ENCODE assay signal across 24 mouse cellular contexts in the genomic region with DNA sequence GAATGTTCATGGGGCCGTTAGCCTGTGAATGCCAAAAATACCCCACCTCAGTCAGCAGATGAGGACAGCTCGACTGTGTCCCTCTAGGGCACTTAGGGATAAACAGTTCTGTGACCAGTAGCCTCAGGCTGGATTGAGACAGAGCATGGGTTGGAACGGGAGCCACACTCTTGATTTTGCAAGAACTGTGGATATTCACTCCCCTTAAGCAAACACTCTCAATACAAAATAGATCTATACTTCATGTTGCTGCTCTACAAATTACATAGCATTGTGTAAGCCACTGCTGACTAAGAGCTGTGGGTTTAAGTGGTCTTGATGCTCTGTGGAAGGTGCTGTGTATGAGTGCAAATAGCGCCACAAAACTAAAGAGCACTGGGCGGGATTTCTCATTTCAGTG.
A peak's percentile ranks its signal among the peaks of the same experiment; 100 is the strongest.
DNase-seq lines count a peak whose midpoint lies in the region; ATAC-seq and TF ChIP-seq lines count a peak whose summit lies in the region.
"Had no signal": no experiment of that assay in that cellular context is flagged by ENCODE, and none has a peak within 500 bp of the region (broad histone marks: within the 10 kb centered on the region; RNA-seq: fewer than 3 reads in every experiment).

No protein-coding gene starts in this region.

- ATAC-seq in liver, embryonic 16.5 days (ENCODE audit: low read depth): peak; percentile 63
- ATAC-seq in liver, embryonic 12.5 days: no peak
- peak; percentile 88 for ATAC-seq in lung, postnatal 0 days
- peak; percentile 94 for ATAC-seq in liver, postnatal 0 days
- ATAC-seq: forebrain, embryonic 13.5 days; forebrain, embryonic 16.5 days; Patski had no signal

- H3K27me3 ChIP-seq in kidney, adult 2 months (replicated peaks; ENCODE audit: control insufficient read depth, insufficient read depth, low read length): no peaks in the 10 kb centered on the region
- no peaks in the 10 kb centered on the region for H3K27me3 ChIP-seq in liver, embryonic 16.5 days (ENCODE audit: control insufficient read depth, insufficient read depth, low read depth, low read length)
- 0 out of 2 replicates have a peak, but pooled peaks cover 4% of the 10 kb centered on the region for H3K27me3 ChIP-seq in liver, embryonic 12.5 days (replicated peaks)
- no peaks in the 10 kb centered on the region for H3K27me3 ChIP-seq in lung, postnatal 0 days (replicated peaks; ENCODE audit: insufficient read depth, low read length)
- no peaks in the 10 kb centered on the region for H3K27me3 ChIP-seq in liver, postnatal 0 days (ENCODE audit: insufficient read depth, low read length)
- H3K27me3 ChIP-seq: forebrain, embryonic 13.5 days; hindbrain, embryonic 12.5 days; hindbrain, embryonic 15.5 days; Patski had no signal

- no peak for TF ChIP-seq POLR2A in kidney, adult 2 months (IDR thresholded peaks at IDR 0.05; ENCODE audit: low read depth, low read length)

- TF ChIP-seq CTCF in kidney, adult 2 months (conservative IDR thresholded peaks at IDR 0.05; ENCODE audit: insufficient read depth, insufficient read length, low read depth, low read length): no peak
- TF ChIP-seq CTCF in lung, postnatal 0 days (IDR thresholded peaks at IDR 0.05): no peak
- TF ChIP-seq CTCF in liver, postnatal 0 days (IDR thresholded peaks at IDR 0.05; ENCODE audit: low read depth): no peak

- peak overlapping the region; percentile 63 for H3K27ac ChIP-seq in kidney, adult 2 months (ENCODE audit: insufficient read depth, low read depth, low read length)
- no peak overlapping the region for H3K27ac ChIP-seq in liver, embryonic 16.5 days (ENCODE audit: low read length)
- H3K27ac ChIP-seq in liver, embryonic 12.5 days: no peak overlapping the region
- H3K27ac ChIP-seq in lung, postnatal 0 days (ENCODE audit: low read length): no peak overlapping the region
- peak overlapping the region; percentile 66 for H3K27ac ChIP-seq in liver, postnatal 0 days (ENCODE audit: low read depth)
- H3K27ac ChIP-seq: forebrain, embryonic 10.5 days; forebrain, embryonic 13.5 days; hindbrain, embryonic 12.5 days had no signal

- no peak for DNase-seq in kidney, adult 2 months
- DNase-seq in kidney, adult 11 months: no peak
- peak; percentile 78 for DNase-seq in lung, postnatal 0 days (ENCODE audit: low spot score)
- DNase-seq in lung, postnatal 10 days: no peak
- peak; percentile 36 for DNase-seq in liver, postnatal 0 days
- DNase-seq in embryo, embryonic 10 days (ENCODE audit: low spot score): no peak
- DNase-seq: adrenal gland, postnatal 25 days; B cell, adult 2 months; cerebellum, adult 11-12 months; cerebellum, adult 8-10 months; cerebellum, postnatal 10 days; cerebellum, postnatal 36 days; gastrocnemius, postnatal 10 days; gastrocnemius, postnatal 36 days had no signal

- H3K4me3 ChIP-seq in kidney, adult 2 months (ENCODE audit: insufficient read depth, low read depth, low read length): no peak overlapping the region
- no peak overlapping the region for H3K4me3 ChIP-seq in liver, embryonic 16.5 days (ENCODE audit: low read depth, low read length)
- no peak overlapping the region for H3K4me3 ChIP-seq in liver, embryonic 12.5 days
- no peak overlapping the region for H3K4me3 ChIP-seq in lung, postnatal 0 days (ENCODE audit: low read depth, low read length)
- no peak overlapping the region for H3K4me3 ChIP-seq in liver, postnatal 0 days (ENCODE audit: low read depth, low read length)
- H3K4me3 ChIP-seq: forebrain, embryonic 10.5 days; forebrain, embryonic 13.5 days; hindbrain, embryonic 12.5 days; hindbrain, embryonic 15.5 days had no signal

- no peaks in the 10 kb centered on the region for H3K36me3 ChIP-seq in kidney, adult 2 months (ENCODE audit: control insufficient read depth, insufficient read depth, low read length)
- H3K36me3 ChIP-seq in liver, embryonic 16.5 days (ENCODE audit: control insufficient read depth, insufficient read depth): no peaks in the 10 kb centered on the region
- no peaks in the 10 kb centered on the region for H3K36me3 ChIP-seq in liver, embryonic 12.5 days
- H3K36me3 ChIP-seq in lung, postnatal 0 days (ENCODE audit: insufficient read depth, low read length): no peaks in the 10 kb centered on the region
- H3K36me3 ChIP-seq in liver, postnatal 0 days (replicated peaks; ENCODE audit: insufficient read depth, low read length): no peaks in the 10 kb centered on the region
- H3K36me3 ChIP-seq: forebrain, embryonic 10.5 days; G1E; hindbrain, embryonic 12.5 days; hindbrain, embryonic 15.5 days had no signal

- TF ChIP-seq EP300 in lung, postnatal 0 days (IDR thresholded peaks at IDR 0.05): peak; percentile 48; the same call in 1 of the 2 replicates
- TF ChIP-seq EP300 in liver, postnatal 0 days (IDR thresholded peaks at IDR 0.05; ENCODE audit: low read depth): 0 out of 2 replicates have a peak, but pooled peaks have one; percentile 21

- H3K4me2 ChIP-seq in liver, embryonic 16.5 days (ENCODE audit: low read depth, low read length): no peak overlapping the region
- H3K4me2 ChIP-seq in liver, embryonic 12.5 days: no peak overlapping the region
- no peak overlapping the region for H3K4me2 ChIP-seq in lung, postnatal 0 days (replicated peaks; ENCODE audit: low read depth, low read length)
- H3K4me2 ChIP-seq in liver, postnatal 0 days (ENCODE audit: low read depth, low read length): no peak overlapping the region
- H3K4me2 ChIP-seq: forebrain, embryonic 13.5 days; heart, embryonic 11.5 days; hindbrain, embryonic 12.5 days; hindbrain, embryonic 15.5 days had no signal

- WGBS in kidney, adult 2 months: 56% methylated on average over 5 of the region's 5 CpGs
- 51% methylated on average over 5 of the region's 5 CpGs for WGBS in liver, embryonic 16.5 days (ENCODE audit: insufficient replicate concordance)
- WGBS in liver, embryonic 12.5 days (ENCODE audit: insufficient replicate concordance): 56% methylated on average over 5 of the region's 5 CpGs
- 47% methylated on average over 5 of the region's 5 CpGs for WGBS in lung, postnatal 0 days
- WGBS in liver, postnatal 0 days (ENCODE audit: insufficient replicate concordance): 49% methylated on average over 5 of the region's 5 CpGs

- H3K9me3 ChIP-seq in liver, embryonic 16.5 days (replicated peaks; ENCODE audit: control insufficient read depth, low read length): no peaks in the 10 kb centered on the region
- no peaks in the 10 kb centered on the region for H3K9me3 ChIP-seq in liver, embryonic 12.5 days (replicated peaks)
- no peaks in the 10 kb centered on the region for H3K9me3 ChIP-seq in lung, postnatal 0 days (ENCODE audit: low read length)
- H3K9me3 ChIP-seq in liver, postnatal 0 days (ENCODE audit: low read length): no peaks in the 10 kb centered on the region
- H3K9me3 ChIP-seq: forebrain, embryonic 10.5 days; hindbrain, embryonic 12.5 days; hindbrain, embryonic 15.5 days had no signal

- peaks cover 24% of the 10 kb centered on the region for H3K4me1 ChIP-seq in kidney, adult 2 months (ENCODE audit: control insufficient read depth, insufficient read depth, low read length)
- H3K4me1 ChIP-seq in liver, embryonic 16.5 days (ENCODE audit: control insufficient read depth, low read depth, low read length): no peaks in the 10 kb centered on the region
- no peaks in the 10 kb centered on the region for H3K4me1 ChIP-seq in liver, embryonic 12.5 days
- H3K4me1 ChIP-seq in lung, postnatal 0 days (ENCODE audit: insufficient read depth, low read depth, low read length): no peaks in the 10 kb centered on the region
- H3K4me1 ChIP-seq in liver, postnatal 0 days (ENCODE audit: insufficient read depth): peaks cover 11% of the 10 kb centered on the region
- H3K4me1 ChIP-seq: forebrain, embryonic 10.5 days; forebrain, embryonic 13.5 days had no signal

- no peak overlapping the region for H3K9ac ChIP-seq in liver, embryonic 16.5 days (ENCODE audit: low read depth, low read length)
- no peak overlapping the region for H3K9ac ChIP-seq in liver, embryonic 12.5 days
- no peak overlapping the region for H3K9ac ChIP-seq in lung, postnatal 0 days (replicated peaks; ENCODE audit: low read depth)
- H3K9ac ChIP-seq in liver, postnatal 0 days (replicated peaks): no peak overlapping the region
- H3K9ac ChIP-seq: forebrain, embryonic 13.5 days; hindbrain, embryonic 12.5 days; hindbrain, embryonic 15.5 days had no signal

Comparison
In these comparisons a context has a peak if more than half of its experiments do, and no peak if none do; other contexts are left out.
1. DNase-seq: peak in lung, postnatal 0 days (single experiment) and liver, postnatal 0 days (single experiment); none in kidney, adult 2 months (single experiment), kidney, adult 11 months (single experiment), lung, postnatal 10 days (single experiment) and embryo, embryonic 10 days (single experiment).
2. H3K27ac ChIP-seq: peak in kidney, adult 2 months (single experiment) and liver, postnatal 0 days (single experiment); none in liver, embryonic 16.5 days (single experiment), liver, embryonic 12.5 days (single experiment) and lung, postnatal 0 days (single experiment).